Mouse (Mus musculus) heart, postnatal 36 days (tissue): ENCODE results near the gene Tusc2. TPM values are rescaled to one million over a fixed set of nuclear protein-coding genes. Genes with fewer than 3 reads are reported as not detected.

Source experiments
- DNase-seq, 2 experiments: peaks; one replicate each; pipeline ENCODE4 v3.0.0; 2021 to 2022
- intact Hi-C: fragments of 180-260 bp; cut with DNase I; formaldehyde crosslinking; loops from one replicate; pipeline ENCODE4 v1.15.1; 2025
- total RNA-seq, 2 experiments: library from RNA; stranded (reverse); gene quantifications; 2 replicates each; pipeline ENCODE4 v1.2.3; 2021

The Tusc2 gene
- total RNA-seq, 2 experiments from 2014 or later: 35.1 to 35.3 TPM

GRCm38 (mm10) chr9:107603251-107603650 is 40.2 kb downstream of the Tusc2 start:
- intact Hi-C loops: loop anchor here (1.0 to 5.0 kb wide), 2 partner anchors 72 to 134 kb away; no protein-coding TSS in a partner anchor
- DNase-seq: no peak

- intact Hi-C loops: no loop called here
- DNase-seq: no peak
These were observed 42.1 kb downstream of the Tusc2 start for GRCm38 (mm10) chr9:107605041-107605661.

- no peak for DNase-seq
- intact Hi-C loops: no loop called here
These were observed 43.5 kb downstream of the Tusc2 start for GRCm38 (mm10) chr9:107606591-107606990.

GRCm38 (mm10) chr9:107607036-107607435 is 44.0 kb downstream of the Tusc2 start:
- no peak for DNase-seq
- intact Hi-C loops: no loop called here

GRCm38 (mm10) chr9:107607653-107608245 is 44.7 kb downstream of the Tusc2 start:
- intact Hi-C loops: no loop called here

GRCm38 (mm10) chr9:107608741-107609432 is 45.8 kb downstream of the Tusc2 start, which contains the start of gene Sema3b:
Gene Sema3b, minus strand, starts transcription at chr9:107609229.
- intact Hi-C loops: no loop called here
- DNase-seq: no peak

More at GRCm38 (mm10) chr9:107607653-107608245, 44.7 kb downstream of the Tusc2 start:
- DNase-seq: no peak

GRCm38 (mm10) chr9:107609433-107609830 is 46.4 kb downstream of the Tusc2 start:
- intact Hi-C loops: no loop called here

GRCm38 (mm10) chr9:107611456-107612190 is 48.6 kb downstream of the Tusc2 start:
- peak in 1 of 2 experiments; percentile 58 for DNase-seq
- intact Hi-C loops: loop anchor here (2.0 kb wide), 1 partner anchor 21 kb away; no protein-coding TSS in a partner anchor

More at GRCm38 (mm10) chr9:107609433-107609830, 46.4 kb downstream of the Tusc2 start:
- DNase-seq: no peak

- peak; percentile 99 to 100 for DNase-seq
- intact Hi-C loops: loop anchor here (2.0 kb wide), 1 partner anchor 20 kb away; no protein-coding TSS in a partner anchor
These were observed 49.3 kb downstream of the Tusc2 start for GRCm38 (mm10) chr9:107612191-107612944.

- no peak for DNase-seq
- intact Hi-C loops: loop anchor here (2.0 kb wide), 1 partner anchor 20 kb away; no protein-coding TSS in a partner anchor
These were observed 50.0 kb downstream of the Tusc2 start for GRCm38 (mm10) chr9:107612945-107613569.

GRCm38 (mm10) chr9:107615035-107615434 is 52.0 kb downstream of the Tusc2 start:
- intact Hi-C loops: no loop called here
- no peak for DNase-seq

Other genes starting within 250 kb of the Tusc2 start
- gene Hemk1, start 224.9 kb upstream of the Tusc2 start, total RNA-seq: 10 to 100 TPM; 22.3 to 22.6 TPM
- 1 to 10 TPM; 4.2 to 5.3 TPM for gene 6430571L13Rik, start 222.7 kb upstream of the Tusc2 start, total RNA-seq
- gene Cacna2d2, start 163.6 kb upstream of the Tusc2 start, total RNA-seq: 10 to 100 TPM; 10.5 to 13.3 TPM
- gene Tmem115, start 29.3 kb upstream of the Tusc2 start, total RNA-seq: 10 to 100 TPM; 22.7 to 26.8 TPM
- gene Cyb561d2, start 21.1 kb upstream of the Tusc2 start, total RNA-seq: 1 to 10 TPM; 4.7 to 5.3 TPM
- 10 to 100 TPM; 17.5 to 18.5 TPM for gene Nprl2, start 21.0 kb upstream of the Tusc2 start, total RNA-seq
- not detected for gene Zmynd10, start 16.0 kb upstream of the Tusc2 start, total RNA-seq
- gene Rassf1, start 11.7 kb upstream of the Tusc2 start, total RNA-seq: 10 to 100 TPM; 16.5 to 17.3 TPM
- 10 to 100 TPM; 36.4 to 39.0 TPM for gene Hyal2, start 4.7 kb downstream of the Tusc2 start, total RNA-seq
- gene Hyal1, start 13.7 kb downstream of the Tusc2 start, total RNA-seq: 1 to 10 TPM; 5.1 to 5.7 TPM
- gene Naa80, start 15.6 kb downstream of the Tusc2 start, total RNA-seq: 10 to 100 TPM; 16.6 to 19.1 TPM
- under 1 TPM; 0.36 to 0.46 TPM for gene Hyal3, start 17.6 kb downstream of the Tusc2 start, total RNA-seq
- gene Ifrd2, start 24.4 kb downstream of the Tusc2 start, total RNA-seq: 10 to 100 TPM; 48.4 to 51.2 TPM
- gene Sema3b, start 46.0 kb downstream of the Tusc2 start, total RNA-seq: 10 to 100 TPM; 18.5 to 22.0 TPM
- gene Gnai2, start 72.1 kb downstream of the Tusc2 start, total RNA-seq: 100 to 1,000 TPM; 248 to 259 TPM
- gene Slc38a3, start 106.3 kb downstream of the Tusc2 start, total RNA-seq: 10 to 100 TPM; 66.0 to 80.3 TPM
- not detected for gene Gnat1, start 116.5 kb downstream of the Tusc2 start, total RNA-seq
- 10 to 100 TPM; 16.0 to 16.9 TPM for gene Sema3f, start 147.2 kb downstream of the Tusc2 start, total RNA-seq
- gene Rbm5, start 207.7 kb downstream of the Tusc2 start, total RNA-seq: 10 to 100 TPM; 47.2 to 52.6 TPM